Comparison of ENCODE assay signal across 11 mouse cellular contexts in genomic region chr2:125792879-125793261, GRCm38 (mm10). TPM values are rescaled to one million over a fixed set of nuclear protein-coding genes. Genes with fewer than 3 reads are reported as not detected.
DNase-seq lines count a peak whose midpoint lies in the region; ATAC-seq and TF ChIP-seq lines count a peak whose summit lies in the region.
"Had no signal": no experiment of that assay in that cellular context is flagged by ENCODE, and none has a peak within 500 bp of the region (broad histone marks: within the 10 kb centered on the region; RNA-seq: fewer than 3 reads in every experiment).

No protein-coding gene starts in this region.

- H3K9me3 ChIP-seq in kidney, embryonic 16.5 days (ENCODE audit: low read length), result no peaks in the 10 kb centered on the region
- H3K9me3 ChIP-seq in lung, embryonic 14.5 days (ENCODE audit: low read depth, low read length), result no peaks in the 10 kb centered on the region
- H3K9me3 ChIP-seq: midbrain, embryonic 12.5 days had no signal

- no peak overlapping the region for H3K4me3 ChIP-seq in kidney, embryonic 16.5 days (ENCODE audit: low read length)
- H3K4me3 ChIP-seq in lung, embryonic 14.5 days (ENCODE audit: low read depth, low read length), result no peak overlapping the region
- no peak overlapping the region for H3K4me3 ChIP-seq in myocyte
- H3K4me3 ChIP-seq: heart, adult 2 months; midbrain, embryonic 12.5 days had no signal

- DNase-seq in kidney, postnatal 4 days, result peak; percentile 24 to 26
- peak; percentile 33 for DNase-seq in Muller cell, postnatal 12 days (ENCODE audit: inconsistent ontology term)
- DNase-seq in lung, embryonic 14.5 days, result no peak
- DNase-seq in spleen, postnatal 10 days (ENCODE audit: low spot score in 2 of 2), result no peak
- DNase-seq: adrenal gland, adult 8-10 months; heart, adult 2 months; liver had no signal

- no peak for TF ChIP-seq POLR2A in myocyte (IDR thresholded peaks at IDR 0.05; ENCODE audit: insufficient read length, low read depth)

- H3K27me3 ChIP-seq in kidney, embryonic 16.5 days (ENCODE audit: insufficient read depth, low read length), result no peaks in the 10 kb centered on the region
- H3K27me3 ChIP-seq in lung, embryonic 14.5 days (ENCODE audit: insufficient read depth, low read length), result no peaks in the 10 kb centered on the region
- H3K27me3 ChIP-seq in myocyte (ENCODE audit: control insufficient read depth, insufficient read depth, insufficient read length), result no peaks in the 10 kb centered on the region
- H3K27me3 ChIP-seq: midbrain, embryonic 12.5 days had no signal

- no peak overlapping the region for H3ac ChIP-seq in myocyte (ENCODE audit: control insufficient read depth, insufficient read length)

- 84% methylated on average over 11 of the region's 11 CpGs for WGBS in kidney, embryonic 16.5 days
- WGBS in lung, embryonic 14.5 days, result 76% methylated on average over 11 of the region's 11 CpGs

- no peak overlapping the region for H3K27ac ChIP-seq in kidney, embryonic 16.5 days (ENCODE audit: low read length)
- H3K27ac ChIP-seq in lung, embryonic 14.5 days (ENCODE audit: low read depth), result 0 out of 2 replicates have a peak overlapping the region, but pooled peaks have one; percentile 46
- H3K27ac ChIP-seq: heart, adult 2 months; midbrain, embryonic 12.5 days had no signal

- no peak for ATAC-seq in kidney, embryonic 16.5 days (ENCODE audit: low FRiP score, low TSS enrichment)
- ATAC-seq in lung, embryonic 14.5 days (ENCODE audit: insufficient read depth), result no peak
- ATAC-seq in megakaryocyte, adult 5-6 weeks (ENCODE audit: poor library complexity, severe bottlenecking), result no peak

- H3K4me1 ChIP-seq in kidney, embryonic 16.5 days (ENCODE audit: insufficient read depth, low read length), result 0 out of 2 replicates have a peak, but pooled peaks cover 3% of the 10 kb centered on the region
- H3K4me1 ChIP-seq in lung, embryonic 14.5 days (ENCODE audit: insufficient read depth), result no peaks in the 10 kb centered on the region
- H3K4me1 ChIP-seq: midbrain, embryonic 12.5 days had no signal

- no peak for TF ChIP-seq CTCF in lung, embryonic 14.5 days (IDR thresholded peaks at IDR 0.05; ENCODE audit: low read depth)

- H3K4me2 ChIP-seq in kidney, embryonic 16.5 days (replicated peaks; ENCODE audit: low read depth, low read length), result no peak overlapping the region
- no peak overlapping the region for H3K4me2 ChIP-seq in lung, embryonic 14.5 days
- peak overlapping the region; percentile 15 for H3K4me2 ChIP-seq in myocyte (ENCODE audit: low read depth)
- H3K4me2 ChIP-seq: midbrain, embryonic 12.5 days had no signal

- H3K9ac ChIP-seq in kidney, embryonic 16.5 days (replicated peaks; ENCODE audit: low read length), result no peak overlapping the region
- no peak overlapping the region for H3K9ac ChIP-seq in lung, embryonic 14.5 days
- H3K9ac ChIP-seq: midbrain, embryonic 12.5 days had no signal

- H3K79me2 ChIP-seq in myocyte (ENCODE audit: control insufficient read depth, insufficient read depth), result no peaks in the 10 kb centered on the region

- H3K36me3 ChIP-seq in kidney, embryonic 16.5 days (ENCODE audit: insufficient read depth, low read length), result no peaks in the 10 kb centered on the region
- no peaks in the 10 kb centered on the region for H3K36me3 ChIP-seq in lung, embryonic 14.5 days (ENCODE audit: insufficient read depth)
- H3K36me3 ChIP-seq in myocyte (ENCODE audit: control insufficient read depth, insufficient read depth), result no peaks in the 10 kb centered on the region
- H3K36me3 ChIP-seq: midbrain, embryonic 12.5 days had no signal

TF ChIP-seq in myocyte, 11 proteins besides CTCF, POLR2A, EP300 and RAD21:
- TF ChIP-seq MAX (IDR thresholded peaks at IDR 0.05; ENCODE audit: low read depth) (no peak), CEBPB (IDR thresholded peaks at IDR 0.05; ENCODE audit: insufficient read depth, poor library complexity, severe bottlenecking) (peak; percentile 79)

RNA-seq across cellular contexts. Expression of gene Secisbp2l, which starts 10.2 kb away (rescaled TPM):
- 18.5 and 19.7 TPM in 2 replicates for polyA plus RNA-seq in kidney, embryonic 16.5 days (2015; fragmentation: Nextera tagmentation; extraction: Ambion mirVana)
- polyA plus RNA-seq in lung, embryonic 14.5 days (2014; fragmentation: Nextera tagmentation; extraction: Ambion mirVana), result 22.4 and 22.6 TPM in 2 replicates
- 8.4 TPM for polyA plus RNA-seq in myocyte (2012; fragmentation: generic; extraction: Trizol)
- 19.1 and 20.8 TPM in 2 replicates for total RNA-seq in megakaryocyte, adult 5-6 weeks (2015)
- total RNA-seq in megakaryocyte, adult 5-6 weeks (2017), result 28.1 and 35.0 TPM in 2 replicates

Comparison
In these comparisons a context has a peak if more than half of its experiments do, and no peak if none do; other contexts are left out.
1. DNase-seq: peak in kidney, postnatal 4 days (2 of 2) and Muller cell, postnatal 12 days (single experiment); none in lung, embryonic 14.5 days (single experiment) and spleen, postnatal 10 days (0 of 2).